Mouse (Mus musculus) kidney, embryonic 16.5 days (tissue): ENCODE data around the gene Pbx1. TPM values are rescaled to one million over a fixed set of nuclear protein-coding genes. Genes with fewer than 3 reads are reported as not detected.
A peak's percentile ranks its signal among the peaks of the same experiment; 100 is the strongest.
"Not testable (repeated sequence)": the region's sequence is repeated elsewhere in the genome, so short reads cannot be mapped to it uniquely, and the experiment has no call there.

Experiments used
- ATAC-seq: fragments of 200-750 bp; cut with Nextera tagmentation; 2 replicates; pipeline ENCODE4 v1.8.0; 2017; ENCODE audit warnings: moderate TSS enrichment; ENCODE audit not compliant: low FRiP score, low TSS enrichment
- H3K27ac ChIP-seq: fragments of 300-500 bp; sonication (generic); 2 replicates; pipeline ENCODE4 v1.5.1; 2014; ENCODE audit warnings: low read length
- H3K27me3 ChIP-seq: fragments of 300-500 bp; sonication (generic); 2 replicates; pipeline ENCODE4 v1.6.1; 2014; ENCODE audit warnings: low read length, control low read depth, mixed read lengths; ENCODE audit not compliant: insufficient read depth
- H3K36me3 ChIP-seq: fragments of 300-500 bp; sonication (generic); 2 replicates; pipeline ENCODE4 v1.6.1; 2014; ENCODE audit warnings: low read length, control low read depth, mixed read lengths; ENCODE audit not compliant: insufficient read depth
- H3K4me1 ChIP-seq: fragments of 300-500 bp; sonication (generic); 2 replicates; pipeline ENCODE4 v1.6.1; 2014; ENCODE audit warnings: low read length, control low read depth, mixed read lengths; ENCODE audit not compliant: insufficient read depth
- H3K4me2 ChIP-seq: fragments of 300-500 bp; sonication (generic); replicated peaks from 2 replicates; pipeline ENCODE4 v1.6.1; 2014; ENCODE audit warnings: low read depth, low read length
- H3K4me3 ChIP-seq: fragments of 300-500 bp; sonication (generic); 2 replicates; pipeline ENCODE4 v1.5.1; 2014; ENCODE audit warnings: mild to moderate bottlenecking, low read length
- H3K9ac ChIP-seq: fragments of 300-500 bp; sonication (generic); replicated peaks from 2 replicates; pipeline ENCODE4 v1.6.1; 2014; ENCODE audit warnings: low read length
- H3K9me3 ChIP-seq: fragments of 300-500 bp; sonication (generic); 2 replicates; pipeline ENCODE4 v1.6.1; 2016; ENCODE audit warnings: low read length, control low read depth
- WGBS: fragments of 180-500 bp; shearing (Covaris S2); extraction: QIAGEN DNeasy Blood & Tissue Kit; methylation state at CpG from one replicate; pipeline ENCODE4 v1.1.7; 2014; 5-methylcytosine and 5-hydroxymethylcytosine counted together
- polyA plus RNA-seq: library from polyadenylated mRNA; unstranded; fragments of >200 nt; fragmentation: Nextera tagmentation; extraction: Ambion mirVana; gene quantifications from 2 replicates; pipeline ENCODE4 v1.2.1, GENCODE M21; 2015

Pbx1 gene
- polyA plus RNA-seq = 67.3 and 75.5 TPM in 2 replicates

DNA sequence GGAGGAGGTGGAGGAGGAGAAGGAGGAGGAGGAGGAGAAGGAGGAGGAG lies at the start of gene Pbx1:
Pbx1 (minus strand) TSS at position 39 of the 49 bp plus-strand sequence.
- peaks cover 12% of the 10 kb centered on the region for H3K4me1 ChIP-seq
- not testable (repeated sequence) for ATAC-seq

DNA sequence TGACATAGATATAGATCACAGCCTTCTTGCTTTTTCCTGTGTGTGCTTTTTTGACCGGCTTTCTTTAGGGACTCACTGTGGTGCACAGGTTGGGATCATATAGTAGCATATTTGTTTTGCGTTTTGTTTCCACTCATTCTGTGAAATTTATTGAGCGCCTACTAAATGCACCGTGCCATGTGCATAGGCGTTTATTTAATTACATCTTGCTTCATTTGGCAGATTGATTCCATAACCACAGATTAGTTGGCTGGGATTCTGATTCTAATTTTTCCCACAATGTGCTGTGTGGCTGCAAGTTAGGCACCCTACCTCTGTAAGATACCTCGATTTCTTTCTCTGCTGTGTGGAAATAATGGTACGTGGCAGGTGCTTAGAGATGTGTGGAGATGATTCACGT lies 47.6 kb upstream of the Pbx1 start:
- 81% methylated on average over 8 of the region's 8 CpGs for WGBS
- Histone ChIP-seq H3K4me3 (no peak overlapping the region), H3K27ac (no peak overlapping the region), H3K9me3 (no peaks in the 10 kb centered on the region), H3K9ac (no peak overlapping the region), H3K4me2 (no peak overlapping the region), H3K27me3 (no peaks in the 10 kb centered on the region), H3K4me1 (0 out of 2 replicates have a peak, but pooled peaks cover 8% of the 10 kb centered on the region), H3K36me3 (no peaks in the 10 kb centered on the region)
- ATAC-seq = no peak

More for the DNA sequence above, at the start of gene Pbx1:
- peak within 1 kb of the TSS; percentile 66 for H3K4me2 ChIP-seq
- not testable (repeated sequence) for H3K9me3 ChIP-seq, H3K27me3 ChIP-seq, H3K36me3 ChIP-seq
- peak within 1 kb of the TSS; percentile 100 for H3K27ac ChIP-seq
- peak within 1 kb of the TSS; percentile 99 for H3K9ac ChIP-seq
- H3K4me3 ChIP-seq = peak within 1 kb of the TSS; percentile 99

- ATAC-seq = no peak
- Histone ChIP-seq H3K9me3 (no peaks in the 10 kb centered on the region), H3K4me2 (no peak overlapping the region), H3K9ac (no peak overlapping the region), H3K4me3 (no peak overlapping the region), H3K4me1 (0 out of 2 replicates have a peak, but pooled peaks cover 8% of the 10 kb centered on the region), H3K36me3 (no peaks in the 10 kb centered on the region), H3K27me3 (no peaks in the 10 kb centered on the region), H3K27ac (no peak overlapping the region)
- 63% methylated on average over 2 of the region's 2 CpGs for WGBS
These were observed 46.8 kb upstream of the Pbx1 start for GRCm38 (mm10) chr1:168478829-168479228.

DNA sequence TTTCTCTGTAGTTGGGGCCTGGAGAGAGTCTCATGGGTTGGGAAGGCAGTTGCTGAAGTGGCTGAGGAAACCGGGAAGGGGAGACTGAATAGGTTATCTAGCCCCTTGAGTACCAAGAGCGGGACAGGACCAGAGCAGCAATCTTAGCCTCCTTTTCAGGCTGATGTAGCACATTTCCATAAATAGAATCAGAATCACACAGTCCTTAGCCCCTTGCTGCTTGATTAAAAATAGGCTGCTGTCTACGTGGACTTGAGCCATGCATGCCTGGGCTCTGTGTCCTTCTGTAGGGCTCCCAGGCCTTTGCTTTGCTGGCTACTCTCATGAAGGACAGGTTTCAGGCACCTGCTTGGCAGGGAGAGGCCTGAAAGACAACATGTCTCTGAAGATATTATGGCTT lies 44.8 kb upstream of the Pbx1 start:
- H3K4me2 ChIP-seq = no peak overlapping the region
- H3K9ac ChIP-seq = no peak overlapping the region
- H3K36me3 ChIP-seq = no peaks in the 10 kb centered on the region
- H3K27ac ChIP-seq = no peak overlapping the region
- H3K27me3 ChIP-seq = no peaks in the 10 kb centered on the region
- whole genome bisulfite sequencing = 68% methylated on average over 3 of the region's 3 CpGs
- H3K4me1 ChIP-seq = 0 out of 2 replicates have a peak, but pooled peaks cover 8% of the 10 kb centered on the region
- ATAC-seq = no peak
- no peak overlapping the region for H3K4me3 ChIP-seq
- H3K9me3 ChIP-seq = no peaks in the 10 kb centered on the region

DNA sequence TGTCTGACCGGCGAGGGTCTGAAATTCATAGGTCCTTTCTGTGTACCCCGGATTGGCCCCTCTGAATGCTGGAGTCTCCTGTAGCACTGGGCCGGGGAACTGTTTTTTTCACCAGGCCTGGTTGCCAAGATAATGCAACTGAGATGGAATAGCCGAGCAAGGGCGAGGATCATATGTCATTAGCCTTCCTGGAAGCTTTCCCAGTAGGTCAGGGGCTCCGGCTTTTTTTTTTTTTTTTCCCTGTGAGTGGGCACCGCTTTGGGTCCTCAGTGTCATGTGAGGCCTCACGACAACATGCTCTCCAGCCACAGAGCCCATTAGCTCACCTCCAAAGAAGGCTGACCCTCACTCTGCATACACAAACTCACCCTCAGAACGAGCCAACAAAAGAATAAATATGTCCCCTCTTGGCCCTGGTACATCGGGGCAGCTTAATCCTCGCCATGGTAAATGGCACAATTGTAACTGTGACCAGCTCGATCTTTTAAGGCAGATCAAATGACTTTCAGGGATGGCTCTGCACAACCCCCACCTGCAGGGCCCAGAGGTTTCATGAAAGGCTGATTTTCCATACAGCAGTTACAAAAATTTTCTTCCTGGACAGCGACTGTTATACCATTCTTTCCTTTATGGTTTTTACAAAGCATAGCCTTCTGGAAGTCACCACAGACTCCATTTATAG lies 44.3 kb upstream of the Pbx1 start:
- no peak overlapping the region for H3K4me3 ChIP-seq
- 0 out of 2 replicates have a peak, but pooled peaks cover 8% of the 10 kb centered on the region for H3K4me1 ChIP-seq
- no peaks in the 10 kb centered on the region for H3K9me3 ChIP-seq
- WGBS = 40% methylated on average over 14 of the region's 14 CpGs
- H3K36me3 ChIP-seq = no peaks in the 10 kb centered on the region
- no peak overlapping the region for H3K27ac ChIP-seq
- H3K27me3 ChIP-seq = no peaks in the 10 kb centered on the region
- no peak overlapping the region for H3K9ac ChIP-seq
- no peak overlapping the region for H3K4me2 ChIP-seq
- ATAC-seq = 0 out of 2 replicates have a peak, but pooled peaks have one; percentile 63

GRCm38 (mm10) chr1:168475579-168476208 lies 43.6 kb upstream of the Pbx1 start:
- Histone ChIP-seq H3K27ac (no peak overlapping the region), H3K4me3 (no peak overlapping the region), H3K36me3 (no peaks in the 10 kb centered on the region), H3K4me1 (0 out of 2 replicates have a peak, but pooled peaks cover 8% of the 10 kb centered on the region), H3K9me3 (no peaks in the 10 kb centered on the region), H3K9ac (no peak overlapping the region), H3K4me2 (no peak overlapping the region), H3K27me3 (no peaks in the 10 kb centered on the region)
- 80% methylated on average over 17 of the region's 17 CpGs for WGBS
- ATAC-seq = no peak

DNA sequence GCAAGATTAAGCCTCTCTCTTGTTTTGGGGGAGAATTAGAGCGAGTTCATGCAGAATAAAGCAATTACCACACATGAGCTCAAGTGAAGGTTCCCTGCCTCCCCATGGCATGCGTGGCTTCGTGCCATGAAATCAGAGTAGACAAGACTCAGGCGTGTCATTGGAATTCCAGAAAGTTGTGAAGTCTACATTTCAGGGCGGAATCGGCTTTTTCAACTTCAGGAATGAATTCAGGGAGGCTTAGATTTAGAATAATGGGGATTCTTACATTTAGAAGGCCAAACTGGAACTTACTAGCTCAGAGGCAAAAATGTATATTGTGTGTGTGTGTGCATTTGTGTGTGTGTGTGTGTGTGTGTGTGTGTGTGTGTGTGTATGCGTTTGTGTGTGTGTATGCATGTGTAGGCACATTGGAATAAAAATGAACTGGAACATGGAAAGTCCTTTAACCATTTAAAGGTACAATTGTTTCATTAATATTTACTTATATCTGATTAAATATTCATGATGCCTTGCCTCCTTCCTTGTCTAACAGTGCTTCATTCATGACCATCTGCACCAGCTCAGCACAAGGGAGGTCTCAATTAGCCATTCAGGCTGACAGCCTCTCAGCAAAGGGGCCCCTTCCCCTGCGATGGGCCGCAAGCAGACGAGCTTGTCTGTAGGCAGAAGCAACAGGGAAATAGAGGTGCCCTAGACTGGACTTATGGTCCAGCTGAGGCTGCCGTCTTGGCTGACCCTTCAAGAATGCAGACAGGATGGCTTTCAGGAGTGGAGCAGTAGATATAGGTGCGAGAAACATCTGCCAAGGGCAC lies 41.4 kb upstream of the Pbx1 start:
- no peak for ATAC-seq
- Histone ChIP-seq H3K27ac (no peak overlapping the region), H3K4me2 (no peak overlapping the region), H3K4me1 (0 out of 2 replicates have a peak, but pooled peaks cover 8% of the 10 kb centered on the region), H3K36me3 (no peaks in the 10 kb centered on the region), H3K9ac (no peak overlapping the region), H3K27me3 (no peaks in the 10 kb centered on the region), H3K9me3 (no peaks in the 10 kb centered on the region), H3K4me3 (no peak overlapping the region)
- 57% methylated on average over 12 of the region's 12 CpGs for WGBS

DNA sequence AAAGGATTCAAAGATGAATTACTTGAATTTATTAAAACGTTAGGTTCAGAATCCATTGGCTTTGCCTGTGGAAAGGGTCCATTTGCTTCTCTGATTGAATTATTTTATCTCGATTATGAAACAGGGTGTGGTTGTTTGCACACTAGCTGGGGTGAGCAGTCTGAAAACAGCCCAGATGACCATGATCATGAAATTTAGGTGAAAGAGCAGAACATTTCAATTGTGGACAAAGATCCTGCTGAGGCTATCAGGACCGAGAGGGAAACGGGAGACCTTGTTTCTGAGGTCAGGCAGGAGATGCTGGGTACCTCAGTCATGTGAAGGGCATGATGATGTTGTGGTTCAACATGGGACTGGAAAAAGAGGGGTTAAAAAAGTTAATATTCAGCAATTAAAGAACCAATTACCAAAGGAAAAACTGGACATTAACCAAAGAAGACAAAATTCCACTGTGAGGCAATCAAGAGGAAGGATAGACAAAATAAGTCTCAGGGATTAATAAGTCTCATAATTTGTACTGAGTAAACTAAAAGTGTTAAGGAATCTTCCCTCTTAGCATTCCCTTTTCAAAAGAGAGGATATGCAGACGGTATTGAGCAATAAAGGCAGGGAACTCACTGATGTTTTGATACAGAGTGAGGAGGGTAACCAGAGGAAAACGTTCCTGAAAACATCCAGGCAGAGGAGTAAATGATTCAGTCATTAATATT lies 40.6 kb upstream of the Pbx1 start:
- no peak overlapping the region for H3K27ac ChIP-seq
- no peaks in the 10 kb centered on the region for H3K27me3 ChIP-seq
- H3K4me3 ChIP-seq = no peak overlapping the region
- no peak overlapping the region for H3K4me2 ChIP-seq
- 67% methylated on average over 6 of the region's 6 CpGs for WGBS
- no peaks in the 10 kb centered on the region for H3K36me3 ChIP-seq
- H3K9ac ChIP-seq = no peak overlapping the region
- no peaks in the 10 kb centered on the region for H3K9me3 ChIP-seq
- no peak for ATAC-seq
- H3K4me1 ChIP-seq = 0 out of 2 replicates have a peak, but pooled peaks cover 8% of the 10 kb centered on the region

GRCm38 (mm10) chr1:168459426-168459825 lies 27.4 kb upstream of the Pbx1 start:
- H3K4me2 ChIP-seq = no peak overlapping the region
- no peak overlapping the region for H3K27ac ChIP-seq
- 91% methylated on average over 1 of the region's 1 CpGs for WGBS
- no peaks in the 10 kb centered on the region for H3K36me3 ChIP-seq
- no peaks in the 10 kb centered on the region for H3K4me1 ChIP-seq
- no peak for ATAC-seq
- H3K9me3 ChIP-seq = no peaks in the 10 kb centered on the region
- H3K9ac ChIP-seq = no peak overlapping the region
- H3K27me3 ChIP-seq = no peaks in the 10 kb centered on the region
- no peak overlapping the region for H3K4me3 ChIP-seq
